Mouse (Mus musculus): ENCODE data around the gene Abhd10. TPM values are rescaled to one million over a fixed set of nuclear protein-coding genes. Genes with fewer than 3 reads are reported as not detected.

Gene Abhd10
- polyA plus RNA-seq, 1 experiment from 2014 or later = 39.5 TPM

DNA sequence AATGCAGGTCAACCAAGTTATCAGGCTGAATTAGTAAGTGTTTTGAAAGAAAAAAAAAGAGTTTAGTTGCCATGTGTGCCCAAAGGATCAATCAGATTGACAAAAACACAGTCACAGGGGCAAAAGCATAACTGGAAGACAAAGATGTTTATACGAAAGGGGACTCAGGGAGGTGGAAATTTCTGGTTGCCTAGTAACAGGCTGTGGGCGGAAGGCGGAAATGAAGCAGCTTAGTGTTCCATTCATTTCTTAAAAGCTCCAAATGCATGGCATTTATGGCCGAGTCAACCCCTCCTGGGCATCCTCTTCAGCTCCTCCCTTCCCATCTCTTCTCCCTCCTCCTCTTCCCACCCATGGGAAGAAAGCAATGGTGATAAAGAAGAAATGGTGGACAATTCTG lies 52.6 kb downstream of the Abhd10 start:
- H3K4me2 ChIP-seq (ENCODE audit: low read length) = no peak overlapping the region
- H3K9ac ChIP-seq (ENCODE audit: low read depth, low read length) = no peak overlapping the region
- H3K4me1 ChIP-seq (ENCODE audit: control insufficient read depth, insufficient read depth, low read depth, low read length) = peaks cover 5% of the 10 kb centered on the region
- no peak overlapping the region for H3K4me3 ChIP-seq (ENCODE audit: low read length)
- no peaks in the 10 kb centered on the region for H3K9me3 ChIP-seq (ENCODE audit: control insufficient read depth, low read length)
- peak; percentile 83 for ATAC-seq
- no peaks in the 10 kb centered on the region for H3K27me3 ChIP-seq (replicated peaks; ENCODE audit: control insufficient read depth, insufficient read depth, low read length)
- no peaks in the 10 kb centered on the region for H3K36me3 ChIP-seq (ENCODE audit: control insufficient read depth, insufficient read depth, low read length)
- WGBS = 4% methylated on average over 4 of the region's 4 CpGs
- peak overlapping the region; percentile 9; the same call in 1 of the 2 replicates for H3K27ac ChIP-seq (ENCODE audit: low read depth, low read length)

DNA sequence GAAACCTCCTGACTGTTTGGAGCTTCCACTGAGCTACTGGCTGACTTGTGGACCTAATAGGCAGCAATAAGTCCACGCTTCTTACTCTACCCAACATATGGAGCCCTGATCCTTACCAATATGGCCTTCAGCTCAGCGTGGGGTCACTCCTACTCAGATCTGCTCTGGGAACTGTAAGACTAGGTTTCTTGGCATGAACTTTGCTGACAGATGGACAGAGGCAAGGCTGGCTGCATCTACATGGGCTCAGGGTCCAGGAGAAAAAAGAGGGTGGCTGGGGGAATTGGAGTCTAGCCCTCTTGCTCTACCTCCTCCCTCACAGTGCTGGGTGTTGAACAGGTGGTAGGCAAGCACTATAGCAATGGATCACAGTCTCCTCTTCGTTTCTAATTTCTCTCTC lies 55.9 kb downstream of the Abhd10 start:
- Histone ChIP-seq H3K4me2 (ENCODE audit: low read length) (no peak overlapping the region), H3K27me3 (replicated peaks; ENCODE audit: control insufficient read depth, insufficient read depth, low read length) (no peaks in the 10 kb centered on the region), H3K4me3 (ENCODE audit: low read length) (no peak overlapping the region), H3K9me3 (ENCODE audit: control insufficient read depth, low read length) (no peaks in the 10 kb centered on the region), H3K27ac (ENCODE audit: low read depth, low read length) (no peak overlapping the region), H3K36me3 (ENCODE audit: control insufficient read depth, insufficient read depth, low read length) (no peaks in the 10 kb centered on the region), H3K9ac (ENCODE audit: low read depth, low read length) (no peak overlapping the region), H3K4me1 (ENCODE audit: control insufficient read depth, insufficient read depth, low read depth, low read length) (peaks cover 5% of the 10 kb centered on the region)
- WGBS = 82% methylated on average over 3 of the region's 3 CpGs
- peak; percentile 52; the same call in 1 of the 2 replicates for ATAC-seq

DNA sequence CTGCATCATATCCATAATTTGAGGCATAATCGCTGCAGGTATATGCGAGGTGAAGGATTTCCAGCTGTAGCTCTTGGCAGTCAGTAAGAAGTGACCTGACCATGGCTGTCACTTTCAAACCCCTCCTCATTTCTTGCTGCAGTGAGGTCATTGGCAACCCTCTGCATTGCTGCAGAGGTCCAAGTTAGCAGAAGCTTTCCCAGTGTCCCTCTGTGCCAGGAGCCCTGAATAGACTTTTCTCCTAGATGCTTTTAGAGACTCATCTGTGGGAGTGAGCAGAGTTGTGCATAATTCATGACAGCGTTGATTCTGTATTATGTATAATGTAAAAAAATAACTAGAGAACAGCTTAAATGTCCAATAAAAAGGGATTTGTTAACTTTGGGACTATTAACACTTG lies 57.5 kb downstream of the Abhd10 start:
- 69% methylated on average over 3 of the region's 3 CpGs for WGBS
- H3K27me3 ChIP-seq (replicated peaks; ENCODE audit: control insufficient read depth, insufficient read depth, low read length) = no peaks in the 10 kb centered on the region
- H3K27ac ChIP-seq (ENCODE audit: low read depth, low read length) = no peak overlapping the region
- no peak overlapping the region for H3K4me2 ChIP-seq (ENCODE audit: low read length)
- ATAC-seq = 0 out of 2 replicates have a peak, but pooled peaks have one; percentile 32
- no peak overlapping the region for H3K9ac ChIP-seq (ENCODE audit: low read depth, low read length)
- H3K36me3 ChIP-seq (ENCODE audit: control insufficient read depth, insufficient read depth, low read length) = no peaks in the 10 kb centered on the region
- H3K4me3 ChIP-seq (ENCODE audit: low read length) = no peak overlapping the region
- H3K4me1 ChIP-seq (ENCODE audit: control insufficient read depth, insufficient read depth, low read depth, low read length) = peaks cover under 1% of the 10 kb centered on the region; the same call in 1 of the 2 replicates
- H3K9me3 ChIP-seq (ENCODE audit: control insufficient read depth, low read length) = no peaks in the 10 kb centered on the region

DNA sequence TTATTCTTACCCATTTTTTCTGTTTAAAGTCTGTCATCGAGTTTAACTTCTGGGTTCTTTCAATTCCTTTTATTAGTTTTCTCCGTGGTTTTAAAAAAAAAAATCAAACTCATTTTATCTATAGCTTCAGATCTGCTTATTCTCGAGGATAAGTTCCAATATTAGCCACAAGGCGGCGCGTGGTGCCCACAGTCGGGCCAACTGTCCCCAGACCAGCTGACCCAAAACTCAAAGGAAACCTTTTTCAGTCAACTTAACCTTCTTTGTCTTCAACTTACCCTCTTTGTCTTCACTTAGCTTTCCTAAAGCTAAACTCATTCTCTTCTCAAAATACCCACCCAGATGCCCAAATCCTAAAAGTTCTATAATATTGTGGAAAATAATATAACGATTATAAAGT lies 57.9 kb downstream of the Abhd10 start:
- no peak for ATAC-seq
- Histone ChIP-seq H3K4me2 (ENCODE audit: low read length) (no peak overlapping the region), H3K27ac (ENCODE audit: low read depth, low read length) (no peak overlapping the region), H3K4me1 (ENCODE audit: control insufficient read depth, insufficient read depth, low read depth, low read length) (no peaks in the 10 kb centered on the region), H3K9me3 (ENCODE audit: control insufficient read depth, low read length) (no peaks in the 10 kb centered on the region), H3K4me3 (ENCODE audit: low read length) (no peak overlapping the region), H3K9ac (ENCODE audit: low read depth, low read length) (no peak overlapping the region), H3K36me3 (ENCODE audit: control insufficient read depth, insufficient read depth, low read length) (no peaks in the 10 kb centered on the region), H3K27me3 (replicated peaks; ENCODE audit: control insufficient read depth, insufficient read depth, low read length) (no peaks in the 10 kb centered on the region)
- WGBS = 14% methylated on average over 8 of the region's 8 CpGs

Other genes with a start within 250 kb of the Abhd10 start
- not detected in 2 replicates for gene Gm609, start 250.0 kb downstream of the Abhd10 start, polyA plus RNA-seq (2015; fragmentation: Nextera tagmentation; extraction: Ambion mirVana)
- not detected in 2 replicates for gene Gm17783, start 210.9 kb downstream of the Abhd10 start, polyA plus RNA-seq (2015; fragmentation: Nextera tagmentation; extraction: Ambion mirVana)
- not detected in 2 replicates for gene Slc9c1, start 207.6 kb downstream of the Abhd10 start, polyA plus RNA-seq (2015; fragmentation: Nextera tagmentation; extraction: Ambion mirVana)
- 0.05 TPM in 1 of 2 replicates, not detected in the other for gene Gcsam, start 132.6 kb downstream of the Abhd10 start, polyA plus RNA-seq (2015; fragmentation: Nextera tagmentation; extraction: Ambion mirVana)
- not detected in 2 replicates for gene BC016579, start 88.9 kb downstream of the Abhd10 start, polyA plus RNA-seq (2015; fragmentation: Nextera tagmentation; extraction: Ambion mirVana)
- 0.50 and 0.87 TPM in 2 replicates for gene Tmprss7, start 49.3 kb downstream of the Abhd10 start, polyA plus RNA-seq (2015; fragmentation: Nextera tagmentation; extraction: Ambion mirVana)
- gene Tagln3, start 18.3 kb downstream of the Abhd10 start, polyA plus RNA-seq (2015; fragmentation: Nextera tagmentation; extraction: Ambion mirVana) = 428 and 438 TPM in 2 replicates
- 6.8 and 7.9 TPM in 2 replicates for gene Phldb2, start 210.6 kb upstream of the Abhd10 start, polyA plus RNA-seq (2015; fragmentation: Nextera tagmentation; extraction: Ambion mirVana)

All from hindbrain, embryonic 16.5 days (tissue).